Mouse (Mus musculus): ENCODE measurements around the gene Vwce. TPM values are rescaled to one million over a fixed set of nuclear protein-coding genes. Genes with fewer than 3 reads are reported as not detected.

The Vwce gene
- polyA plus RNA-seq, 1 experiment from 2014 or later: 0.83 TPM

- no peaks in the 10 kb centered on the region for H3K4me1 ChIP-seq (ENCODE audit: control insufficient read depth, insufficient read depth, low read length)
- ATAC-seq (ENCODE audit: low FRiP score, low TSS enrichment): peak; percentile 53; the same call in 1 of the 2 replicates
- no peak within 1 kb of the TSS for H3K9ac ChIP-seq (replicated peaks; ENCODE audit: low read length)
- no peak within 1 kb of the TSS for H3K27ac ChIP-seq (replicated peaks; ENCODE audit: low read depth, low read length)
- no peaks in the 10 kb centered on the region for H3K27me3 ChIP-seq (ENCODE audit: control insufficient read depth, insufficient read depth, low read length)
- H3K36me3 ChIP-seq (ENCODE audit: control insufficient read depth, insufficient read depth, low read length): no peaks in the 10 kb centered on the region
- no peak within 1 kb of the TSS for H3K4me3 ChIP-seq (replicated peaks; ENCODE audit: low read depth, low read length)
- WGBS: 47% methylated on average over 6 of the region's 6 CpGs
- no peak within 1 kb of the TSS for H3K4me2 ChIP-seq (ENCODE audit: low read length)
- peak; percentile 92 for DNase-seq
- no peaks in the 10 kb centered on the region for H3K9me3 ChIP-seq (ENCODE audit: control insufficient read depth, low read length)
Measured at GRCm38 (mm10) chr19:10677915-10678771, 44.1 kb downstream of the Vwce start, which contains the start of gene Pga5. Pga5 (minus strand) TSS chr19:10678071.

GRCm38 (mm10) chr19:10678772-10679067, 44.7 kb downstream of the Vwce start:
- no peaks in the 10 kb centered on the region for H3K9me3 ChIP-seq (ENCODE audit: control insufficient read depth, low read length)
- 77% methylated on average over 1 of the region's 1 CpGs for WGBS
- no peak overlapping the region for H3K9ac ChIP-seq (replicated peaks; ENCODE audit: low read length)
- DNase-seq (no peak), ATAC-seq (ENCODE audit: low FRiP score, low TSS enrichment) (peak; percentile 14; the same call in 1 of the 2 replicates)
- H3K4me2 ChIP-seq (ENCODE audit: low read length): no peak overlapping the region
- no peaks in the 10 kb centered on the region for H3K27me3 ChIP-seq (ENCODE audit: control insufficient read depth, insufficient read depth, low read length)
- H3K36me3 ChIP-seq (ENCODE audit: control insufficient read depth, insufficient read depth, low read length): no peaks in the 10 kb centered on the region
- H3K27ac ChIP-seq (replicated peaks; ENCODE audit: low read depth, low read length): no peak overlapping the region
- H3K4me1 ChIP-seq (ENCODE audit: control insufficient read depth, insufficient read depth, low read length): no peaks in the 10 kb centered on the region
- H3K4me3 ChIP-seq (replicated peaks; ENCODE audit: low read depth, low read length): no peak overlapping the region

GRCm38 (mm10) chr19:10681571-10681970, 47.6 kb downstream of the Vwce start:
- no peak overlapping the region for H3K4me3 ChIP-seq (replicated peaks; ENCODE audit: low read depth, low read length)
- ATAC-seq (ENCODE audit: low FRiP score, low TSS enrichment): no peak
- H3K4me1 ChIP-seq (ENCODE audit: control insufficient read depth, insufficient read depth, low read length): no peaks in the 10 kb centered on the region
- no peaks in the 10 kb centered on the region for H3K9me3 ChIP-seq (ENCODE audit: control insufficient read depth, low read length)
- 69% methylated on average over 4 of the region's 4 CpGs for WGBS
- H3K27me3 ChIP-seq (ENCODE audit: control insufficient read depth, insufficient read depth, low read length): no peaks in the 10 kb centered on the region
- H3K9ac ChIP-seq (replicated peaks; ENCODE audit: low read length): no peak overlapping the region
- H3K4me2 ChIP-seq (ENCODE audit: low read length): no peak overlapping the region
- no peaks in the 10 kb centered on the region for H3K36me3 ChIP-seq (ENCODE audit: control insufficient read depth, insufficient read depth, low read length)
- no peak overlapping the region for H3K27ac ChIP-seq (replicated peaks; ENCODE audit: low read depth, low read length)
- no peak for DNase-seq

- 84% methylated on average over 9 of the region's 9 CpGs for WGBS
- DNase-seq (no peak), ATAC-seq (ENCODE audit: low FRiP score, low TSS enrichment) (no peak)
- H3K27ac ChIP-seq (replicated peaks; ENCODE audit: low read depth, low read length): no peak overlapping the region
- no peak overlapping the region for H3K4me2 ChIP-seq (ENCODE audit: low read length)
- H3K9ac ChIP-seq (replicated peaks; ENCODE audit: low read length): no peak overlapping the region
- no peaks in the 10 kb centered on the region for H3K9me3 ChIP-seq (ENCODE audit: control insufficient read depth, low read length)
- H3K36me3 ChIP-seq (ENCODE audit: control insufficient read depth, insufficient read depth, low read length): no peaks in the 10 kb centered on the region
- H3K27me3 ChIP-seq (ENCODE audit: control insufficient read depth, insufficient read depth, low read length): no peaks in the 10 kb centered on the region
- H3K4me3 ChIP-seq (replicated peaks; ENCODE audit: low read depth, low read length): no peak overlapping the region
- H3K4me1 ChIP-seq (ENCODE audit: control insufficient read depth, insufficient read depth, low read length): peaks cover 16% of the 10 kb centered on the region
Measured at GRCm38 (mm10) chr19:10685081-10685480, 51.1 kb downstream of the Vwce start.

GRCm38 (mm10) chr19:10685727-10686126, 51.7 kb downstream of the Vwce start:
- 79% methylated on average over 2 of the region's 2 CpGs for WGBS
- H3K9me3 ChIP-seq (ENCODE audit: control insufficient read depth, low read length): no peaks in the 10 kb centered on the region

DNA sequence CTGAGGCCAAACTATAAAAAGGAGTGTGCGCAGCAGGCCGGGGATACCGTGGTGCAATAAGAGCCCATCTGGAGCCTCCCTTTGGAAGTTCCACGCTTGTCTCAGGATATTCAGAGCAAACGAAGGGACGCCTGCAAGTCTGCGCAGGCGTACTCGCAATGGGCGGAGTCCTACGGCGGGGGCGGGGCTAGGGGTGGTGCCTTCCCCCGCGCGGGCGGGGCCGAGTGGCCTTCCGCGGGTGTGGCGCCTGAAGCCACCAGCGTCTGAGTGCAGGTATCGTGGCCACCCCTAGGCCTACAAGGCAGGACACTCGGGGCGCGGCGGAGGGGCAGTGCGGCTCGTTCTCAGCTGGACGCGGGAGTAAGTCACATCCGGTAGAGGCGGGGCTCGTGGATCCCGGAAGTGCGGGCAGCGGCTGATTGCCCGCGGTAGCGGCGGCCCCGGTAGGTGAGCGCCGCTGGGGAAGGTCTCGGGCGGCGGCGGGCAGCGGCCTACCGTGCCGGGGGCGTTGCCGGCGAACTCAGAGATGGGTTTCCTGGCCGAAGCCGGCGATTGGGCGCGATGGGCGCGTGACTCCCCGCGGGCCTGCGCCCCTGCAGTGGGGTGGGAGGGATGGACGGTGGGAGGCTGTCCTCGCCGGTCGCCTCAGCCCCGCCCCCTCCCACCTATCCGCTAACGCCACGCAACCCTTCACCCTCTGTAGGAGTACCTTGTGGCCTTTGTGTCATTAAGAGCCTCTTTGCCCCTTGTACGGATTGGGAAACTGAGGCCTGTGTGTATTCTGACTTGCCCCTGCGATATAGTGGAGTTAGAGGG, 54.7 kb downstream of the Vwce start, which contains the start of gene Vps37c:
Gene Vps37c, plus strand, starts transcription at position 199 of the 816 bp plus-strand sequence.
- H3K4me3 ChIP-seq (replicated peaks; ENCODE audit: low read depth, low read length): peak within 1 kb of the TSS; percentile 74
- peak within 1 kb of the TSS; percentile 97 for H3K27ac ChIP-seq (replicated peaks; ENCODE audit: low read depth, low read length)
- peaks cover 31% of the 10 kb centered on the region for H3K4me1 ChIP-seq (ENCODE audit: control insufficient read depth, insufficient read depth, low read length)
- DNase-seq (peak; percentile 97), ATAC-seq (ENCODE audit: low FRiP score, low TSS enrichment) (peak; percentile 92)
- peak within 1 kb of the TSS; percentile 84 for H3K9ac ChIP-seq (replicated peaks; ENCODE audit: low read length)
- H3K4me2 ChIP-seq (ENCODE audit: low read length): peak within 1 kb of the TSS; percentile 65
- no peaks in the 10 kb centered on the region for H3K36me3 ChIP-seq (ENCODE audit: control insufficient read depth, insufficient read depth, low read length)
- H3K9me3 ChIP-seq (ENCODE audit: control insufficient read depth, low read length): no peaks in the 10 kb centered on the region
- H3K27me3 ChIP-seq (ENCODE audit: control insufficient read depth, insufficient read depth, low read length): no peaks in the 10 kb centered on the region
- WGBS: under 1% methylated on average over 74 of the region's 74 CpGs

More at GRCm38 (mm10) chr19:10685727-10686126, 51.7 kb downstream of the Vwce start:
- no peak overlapping the region for H3K27ac ChIP-seq (replicated peaks; ENCODE audit: low read depth, low read length)
- no peak for ATAC-seq (ENCODE audit: low FRiP score, low TSS enrichment)
- H3K4me1 ChIP-seq (ENCODE audit: control insufficient read depth, insufficient read depth, low read length): peaks cover 22% of the 10 kb centered on the region
- H3K27me3 ChIP-seq (ENCODE audit: control insufficient read depth, insufficient read depth, low read length): no peaks in the 10 kb centered on the region
- no peak overlapping the region for H3K4me3 ChIP-seq (replicated peaks; ENCODE audit: low read depth, low read length)
- H3K36me3 ChIP-seq (ENCODE audit: control insufficient read depth, insufficient read depth, low read length): no peaks in the 10 kb centered on the region
- no peak overlapping the region for H3K9ac ChIP-seq (replicated peaks; ENCODE audit: low read length)
- H3K4me2 ChIP-seq (ENCODE audit: low read length): no peak overlapping the region
- DNase-seq: no peak

DNA sequence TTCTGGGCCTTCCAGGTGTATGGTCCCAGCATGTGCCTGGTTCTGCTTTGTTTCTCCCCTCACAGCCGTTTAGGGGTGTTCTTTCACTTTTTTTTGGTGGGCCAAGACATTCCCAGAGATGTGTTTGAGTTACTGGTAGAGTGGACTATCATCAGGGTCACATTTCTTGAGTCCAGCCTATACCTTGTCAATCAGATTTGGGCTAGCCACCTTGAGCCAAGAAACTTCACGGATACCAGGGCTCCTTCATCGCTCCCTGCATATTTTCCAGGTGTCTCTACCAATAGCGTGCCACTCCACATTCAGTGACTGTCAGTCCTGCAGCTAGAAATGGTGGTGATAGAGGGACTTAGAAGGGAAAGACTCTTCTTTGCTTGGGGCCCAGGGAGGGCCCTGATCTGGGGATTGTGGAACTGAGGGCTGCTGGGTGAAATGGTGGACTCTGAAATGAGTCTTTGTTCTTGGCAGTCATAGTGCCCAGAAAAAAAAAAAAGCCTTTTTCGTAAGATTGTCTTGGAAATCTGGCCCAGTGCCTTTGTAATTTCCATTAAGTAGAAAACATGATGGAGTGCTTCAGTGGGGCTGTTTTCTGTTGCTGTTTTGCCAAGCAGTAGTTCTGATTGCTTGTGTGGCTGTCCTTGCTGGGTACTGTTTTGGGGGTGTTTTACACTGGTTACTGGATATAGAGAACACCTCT, 55.6 kb downstream of the Vwce start:
- Histone ChIP-seq H3K36me3 (ENCODE audit: control insufficient read depth, insufficient read depth, low read length) (no peaks in the 10 kb centered on the region), H3K27me3 (ENCODE audit: control insufficient read depth, insufficient read depth, low read length) (no peaks in the 10 kb centered on the region), H3K4me3 (replicated peaks; ENCODE audit: low read depth, low read length) (peak overlapping the region; percentile 74), H3K9ac (replicated peaks; ENCODE audit: low read length) (peak overlapping the region; percentile 84), H3K4me2 (ENCODE audit: low read length) (peak overlapping the region; percentile 65), H3K9me3 (ENCODE audit: control insufficient read depth, low read length) (no peaks in the 10 kb centered on the region), H3K27ac (replicated peaks; ENCODE audit: low read depth, low read length) (peak overlapping the region; percentile 97), H3K4me1 (ENCODE audit: control insufficient read depth, insufficient read depth, low read length) (peaks cover 31% of the 10 kb centered on the region)
- DNase-seq (peak; percentile 51), ATAC-seq (ENCODE audit: low FRiP score, low TSS enrichment) (no peak)
- 52% methylated on average over 5 of the region's 5 CpGs for WGBS

DNA sequence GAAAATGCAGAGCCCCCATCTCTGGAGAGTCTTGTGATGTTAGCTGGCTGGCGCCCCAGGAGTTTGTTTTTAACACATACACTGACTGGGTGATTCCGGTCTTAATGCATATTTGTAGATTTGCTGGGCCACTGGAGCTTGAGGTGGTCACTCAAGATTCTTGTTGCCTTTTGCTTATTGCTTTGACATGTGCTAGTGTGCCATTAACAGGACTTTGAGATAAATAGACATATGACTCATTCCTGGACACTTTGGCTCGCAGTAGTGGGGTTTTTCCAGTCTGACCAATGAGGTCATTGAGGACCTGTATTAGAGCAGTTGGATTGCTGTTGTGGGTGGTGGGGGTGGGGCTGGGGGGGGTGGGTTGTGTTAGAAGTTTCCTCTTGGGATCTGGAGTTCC, 56.3 kb downstream of the Vwce start:
- ATAC-seq (ENCODE audit: low FRiP score, low TSS enrichment): no peak
- H3K9ac ChIP-seq (replicated peaks; ENCODE audit: low read length): peak overlapping the region; percentile 84; the same call in 1 of the 2 replicates
- no peaks in the 10 kb centered on the region for H3K9me3 ChIP-seq (ENCODE audit: control insufficient read depth, low read length)
- peak overlapping the region; percentile 65 for H3K4me2 ChIP-seq (ENCODE audit: low read length)
- H3K27ac ChIP-seq (replicated peaks; ENCODE audit: low read depth, low read length): 0 out of 2 replicates have a peak overlapping the region, but pooled peaks have one; percentile 97
- WGBS: 91% methylated on average over 3 of the region's 3 CpGs
- H3K4me3 ChIP-seq (replicated peaks; ENCODE audit: low read depth, low read length): peak overlapping the region; percentile 74; the same call in 1 of the 2 replicates
- peaks cover 33% of the 10 kb centered on the region for H3K4me1 ChIP-seq (ENCODE audit: control insufficient read depth, insufficient read depth, low read length)
- DNase-seq: no peak
- no peaks in the 10 kb centered on the region for H3K36me3 ChIP-seq (ENCODE audit: control insufficient read depth, insufficient read depth, low read length)
- H3K27me3 ChIP-seq (ENCODE audit: control insufficient read depth, insufficient read depth, low read length): no peaks in the 10 kb centered on the region

Data from midbrain, embryonic 14.5 days (tissue).